Mouse (Mus musculus): ENCODE results near the gene Iqschfp. TPM values are rescaled to one million over a fixed set of nuclear protein-coding genes. Genes with fewer than 3 reads are reported as not detected.
A peak's percentile ranks its signal among the peaks of the same experiment; 100 is the strongest.

Gene Iqschfp
- total RNA-seq, 2 experiments from 2014 or later: 10.2 to 15.2 TPM

DNA sequence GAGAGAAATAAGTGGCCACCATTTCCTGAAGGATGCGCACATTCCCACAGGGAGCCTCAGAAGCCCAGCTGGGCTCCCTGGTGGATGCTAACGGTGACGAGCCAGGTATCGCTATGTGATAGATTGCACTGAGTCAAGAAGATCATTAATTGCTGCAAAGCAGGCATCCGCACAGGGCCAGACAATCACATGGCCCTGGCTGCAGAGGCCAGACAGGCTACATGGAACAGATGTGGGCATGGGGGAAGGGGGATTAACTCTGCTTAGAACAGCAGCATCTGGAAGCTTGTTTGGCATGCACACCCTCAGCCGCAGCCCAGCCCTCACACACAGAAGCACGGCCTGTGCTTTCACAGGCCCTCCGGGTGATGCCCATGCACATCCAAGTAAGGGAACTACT is 698.4 kb downstream of the Iqschfp start:
- no peak for DNase-seq (ENCODE audit: low spot score in 2 of 2)

DNA sequence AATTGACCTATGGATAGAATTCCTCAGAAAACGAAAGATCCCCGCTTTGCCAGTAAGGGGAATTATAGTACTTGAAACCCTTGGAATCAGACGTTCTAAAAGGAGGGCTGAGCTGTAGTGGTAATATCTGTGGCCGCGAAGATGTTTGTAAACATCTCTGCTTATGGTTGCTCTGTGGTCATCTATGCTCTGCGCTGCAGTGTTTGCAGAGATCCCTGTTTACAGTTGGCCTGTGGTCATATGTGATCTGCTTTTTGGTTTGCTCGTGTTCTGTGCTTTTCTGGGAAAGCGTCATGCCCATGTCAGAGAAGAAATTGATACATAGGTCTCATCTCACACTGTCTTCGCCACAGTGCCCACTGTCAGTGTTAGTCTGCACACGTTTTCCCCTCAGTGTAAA is 700.5 kb downstream of the Iqschfp start:
- DNase-seq (ENCODE audit: low spot score in 2 of 2): no peak

DNA sequence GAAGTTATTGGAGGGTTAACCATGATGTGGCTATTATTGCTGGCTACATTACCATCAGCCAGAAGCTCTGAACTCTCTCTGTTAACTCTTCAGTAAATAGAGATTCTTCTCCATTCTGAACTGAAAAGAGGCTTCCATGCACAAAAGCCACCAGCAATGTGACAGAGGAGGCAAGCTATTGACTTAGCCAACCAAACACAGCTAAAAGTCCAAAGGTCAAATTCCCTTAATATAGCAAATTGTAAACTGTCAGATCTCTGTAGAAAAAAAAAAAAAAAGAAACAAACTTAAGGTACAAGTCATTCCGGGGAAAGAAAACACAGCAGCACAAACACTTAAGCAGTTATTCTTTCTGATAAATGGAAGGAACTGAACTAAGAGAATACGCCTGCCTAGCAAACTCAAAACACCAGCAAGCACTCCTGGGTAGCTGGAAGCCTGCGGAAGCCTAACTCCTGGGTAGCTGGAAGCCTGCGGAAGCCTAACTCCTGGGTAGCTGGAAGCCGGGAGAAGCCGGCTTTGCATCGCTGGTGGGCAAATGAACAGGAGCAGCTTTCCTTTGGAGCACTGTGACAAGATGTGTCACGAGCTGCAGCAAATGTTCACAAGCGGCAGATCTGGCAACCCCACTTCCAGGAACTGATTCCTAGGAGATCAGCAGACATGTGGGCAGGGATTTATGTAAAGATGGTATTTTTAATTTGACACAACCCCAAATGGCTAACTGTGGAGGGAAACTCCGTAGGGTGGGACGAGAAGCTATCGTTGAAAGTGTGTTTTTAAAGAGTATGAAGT is 701.2 kb downstream of the Iqschfp start:
- peak; percentile 61 to 72 for DNase-seq (ENCODE audit: low spot score in 2 of 2)

DNA sequence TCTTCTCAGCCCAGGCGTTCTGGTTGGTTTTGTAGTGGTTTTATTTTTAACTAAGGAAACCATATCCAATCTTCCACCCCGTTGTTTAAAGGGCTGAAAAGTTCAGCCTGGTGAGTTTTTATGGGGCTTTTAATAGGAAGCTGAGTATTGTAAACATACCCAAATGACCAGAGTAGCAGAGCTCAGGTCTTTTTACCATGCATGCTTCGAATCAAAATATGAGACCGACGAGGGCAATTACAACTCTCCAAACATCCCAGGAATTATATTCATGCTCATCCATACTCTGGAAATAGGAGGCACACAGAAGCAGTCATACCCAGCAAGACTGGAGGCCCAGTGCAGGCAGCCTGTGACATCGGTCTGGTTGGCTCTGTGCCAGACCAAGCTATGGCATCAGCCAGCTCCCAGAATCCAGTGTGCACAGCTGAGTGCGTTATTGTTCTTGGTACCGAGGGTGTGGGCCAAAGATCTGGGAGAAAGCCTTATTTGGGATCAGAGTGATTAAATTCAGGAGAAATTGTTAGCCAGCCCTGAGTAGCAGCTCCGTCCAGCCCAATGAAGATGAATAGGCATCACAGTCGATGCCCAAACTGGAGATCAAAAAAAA is 703.4 kb downstream of the Iqschfp start:
- DNase-seq (ENCODE audit: low spot score in 2 of 2): no peak

DNA sequence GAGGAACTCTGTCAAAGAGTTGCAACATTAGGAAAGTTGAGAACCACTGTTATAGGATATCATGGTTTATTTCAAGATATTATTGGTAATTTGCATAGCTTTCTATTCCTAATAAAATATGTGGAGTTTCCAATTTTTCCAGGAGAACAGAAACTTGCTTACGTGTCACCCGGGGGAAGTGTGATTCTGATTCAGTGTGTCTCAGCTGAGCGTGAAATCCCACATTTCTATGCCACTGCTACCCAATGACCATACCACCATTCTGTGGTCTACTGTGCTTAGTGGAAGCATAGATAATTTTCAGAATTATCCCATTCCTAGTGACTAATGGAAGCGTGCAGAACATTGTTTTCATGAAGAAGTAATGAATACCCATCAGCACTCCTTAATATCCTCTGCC is 704.9 kb downstream of the Iqschfp start:
- no peak for DNase-seq (ENCODE audit: low spot score in 2 of 2)

DNA sequence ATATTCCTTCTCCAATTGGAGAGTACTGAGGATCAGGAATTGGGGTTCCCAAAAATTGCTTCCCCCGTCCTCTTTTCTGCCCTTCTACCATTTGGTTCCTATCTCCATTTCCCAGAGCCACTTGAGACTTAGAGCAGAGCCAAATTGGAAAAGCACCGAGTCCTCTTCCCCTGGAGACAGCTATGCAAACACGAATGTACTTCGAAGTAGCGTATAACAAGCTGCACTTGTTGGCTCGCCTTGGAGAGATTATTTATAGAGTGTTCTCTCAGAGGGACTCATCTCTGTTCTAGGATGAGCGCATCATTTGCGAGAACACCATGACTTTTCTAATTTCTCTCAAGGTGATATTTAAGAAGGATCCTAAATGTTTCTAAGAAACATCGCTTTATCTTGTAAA is 710.9 kb downstream of the Iqschfp start:
- DNase-seq (ENCODE audit: low spot score in 2 of 2): no peak

DNA sequence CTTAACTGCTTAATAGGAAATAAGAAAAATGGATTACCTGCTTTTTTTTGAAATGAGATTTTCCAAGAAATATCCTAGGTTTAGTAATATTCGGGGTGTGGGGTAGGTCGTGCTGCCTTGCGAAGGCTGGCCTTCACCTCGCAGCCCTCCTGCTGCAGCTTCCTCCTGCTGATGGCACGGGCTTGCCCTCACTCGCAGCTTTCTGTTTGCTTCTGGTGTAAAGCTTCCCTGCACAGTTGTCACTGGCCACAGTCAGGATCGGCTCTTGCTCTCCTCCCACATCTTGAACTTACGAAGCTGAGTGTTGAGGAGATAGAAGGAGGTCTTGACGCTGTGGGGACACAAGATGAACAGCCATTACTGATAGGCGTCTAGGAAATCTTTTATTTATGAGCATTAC is 712.4 kb downstream of the Iqschfp start:
- no peak for DNase-seq (ENCODE audit: low spot score in 2 of 2)

DNA sequence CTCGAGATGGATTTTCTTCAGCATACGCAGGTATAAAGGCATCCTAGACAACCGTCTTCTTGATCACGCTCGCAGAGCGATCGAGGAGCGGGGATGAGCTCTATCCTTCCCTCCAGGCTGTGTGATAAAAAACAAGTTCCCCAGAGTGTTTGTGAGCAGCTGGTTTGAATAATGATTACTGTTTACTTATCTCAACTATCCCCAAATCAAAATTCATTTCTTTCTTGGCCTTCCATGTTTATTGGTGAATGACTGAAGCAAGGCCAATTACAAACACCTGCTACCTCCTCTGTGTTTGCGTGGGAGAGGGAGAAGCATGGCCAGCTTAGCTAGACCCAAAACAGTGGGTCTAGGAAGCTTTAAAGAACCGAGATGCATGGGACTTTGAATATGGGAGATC is 712.9 kb downstream of the Iqschfp start:
- no peak for DNase-seq (ENCODE audit: low spot score in 2 of 2)

DNA sequence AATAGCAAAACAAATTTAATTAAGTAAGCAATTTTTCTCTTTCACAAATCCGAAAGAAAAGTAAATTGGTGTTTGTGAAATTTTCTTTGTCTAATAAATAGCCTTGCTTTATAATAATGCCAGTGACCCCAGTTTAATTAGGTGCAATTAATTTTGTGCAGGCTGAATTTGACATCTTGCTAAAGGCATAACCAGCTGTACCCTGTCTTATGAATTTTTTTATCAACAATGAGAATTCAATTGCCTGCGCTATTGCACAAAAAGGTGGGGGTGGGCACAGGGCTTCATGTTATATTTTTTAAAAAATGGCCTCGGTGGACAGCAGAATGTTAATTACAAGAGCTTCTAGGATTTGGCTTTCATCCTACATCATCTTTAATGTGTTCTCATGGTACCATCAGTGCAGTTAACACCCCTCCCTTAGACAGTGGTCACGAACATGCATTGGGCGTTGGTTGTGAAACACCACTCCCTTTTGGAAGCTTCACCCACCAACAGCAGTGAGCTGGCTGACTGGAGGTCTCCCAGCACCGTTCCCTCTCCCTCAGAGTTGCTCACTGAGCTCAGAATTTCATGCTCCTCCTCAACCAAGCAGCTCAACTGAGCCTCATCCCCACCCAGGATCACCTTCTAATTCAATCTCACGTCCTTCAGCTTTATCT is 714.0 kb downstream of the Iqschfp start:
- no peak for DNase-seq (ENCODE audit: low spot score in 2 of 2)

DNA sequence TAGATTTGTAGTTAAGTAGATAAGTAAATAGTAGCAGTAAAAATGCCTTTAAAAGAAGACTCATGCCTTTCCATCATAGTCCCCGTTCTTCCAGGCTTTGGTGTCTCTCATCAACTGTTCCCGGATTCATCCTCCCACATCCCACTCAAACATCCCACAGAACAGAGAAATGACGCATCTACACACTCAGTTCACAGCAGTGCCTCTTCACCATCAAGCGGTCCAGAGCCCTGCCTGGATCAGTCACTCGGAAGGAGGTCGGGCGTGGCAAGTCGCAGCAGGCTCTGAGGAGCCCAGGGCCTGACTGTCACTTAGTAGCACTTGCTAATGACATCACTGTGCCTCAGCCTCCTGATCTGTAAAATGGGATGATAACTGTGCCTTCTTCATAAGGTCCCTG is 714.7 kb downstream of the Iqschfp start:
- peak; percentile 65 to 78 for DNase-seq (ENCODE audit: low spot score in 2 of 2)

DNA sequence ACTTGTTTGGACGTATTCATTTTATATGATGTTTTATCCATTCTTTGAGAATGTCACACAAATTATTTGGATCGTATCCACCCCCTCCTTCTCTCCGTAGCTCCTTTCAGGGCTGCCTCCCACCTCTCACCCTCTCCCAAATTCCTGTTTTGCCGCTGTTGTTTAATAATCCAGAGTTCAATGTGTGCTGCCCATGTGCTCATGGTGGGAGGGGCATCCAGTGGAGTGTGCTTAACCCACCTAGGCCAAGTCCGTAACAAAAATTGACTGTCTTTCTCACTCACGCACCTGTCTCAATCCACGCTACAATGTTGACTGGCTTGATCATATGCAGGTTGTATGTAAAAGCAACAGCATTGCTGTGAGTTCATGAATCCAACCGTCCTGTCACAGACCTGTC is 715.3 kb downstream of the Iqschfp start:
- no peak for DNase-seq (ENCODE audit: low spot score in 2 of 2)

DNA sequence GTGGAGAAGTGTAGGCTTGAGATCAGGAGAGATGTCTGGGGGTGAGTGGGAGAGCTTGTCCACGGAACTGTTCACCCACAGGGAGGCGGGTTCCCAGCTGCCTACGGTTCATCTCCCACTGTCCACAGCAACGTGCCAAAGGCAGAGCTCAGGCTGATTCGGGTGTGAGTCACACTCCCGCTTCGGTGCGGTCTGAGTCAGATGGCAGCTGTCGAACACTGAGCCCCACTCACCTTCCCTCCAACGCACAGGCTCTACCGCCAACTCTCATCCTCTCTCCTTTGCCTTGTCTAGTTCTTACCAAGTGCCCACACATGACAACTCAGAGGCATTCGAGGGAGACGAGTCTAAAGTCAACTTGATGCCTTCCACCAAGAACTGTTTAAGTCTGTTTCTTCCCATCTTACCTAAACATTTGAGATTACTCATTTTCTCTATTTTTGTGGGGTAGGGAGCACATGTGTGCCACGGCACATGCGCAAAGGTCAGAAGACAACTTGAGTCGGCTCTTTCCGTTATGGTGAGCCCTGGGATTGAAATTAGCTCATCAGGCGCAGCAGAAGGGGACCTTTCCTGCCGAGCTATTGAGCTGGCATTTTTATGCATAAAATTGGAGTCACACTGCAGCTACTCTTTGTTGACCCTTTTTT is 716.9 kb downstream of the Iqschfp start:
- DNase-seq (ENCODE audit: low spot score in 2 of 2): peak; percentile 87 to 92

DNA sequence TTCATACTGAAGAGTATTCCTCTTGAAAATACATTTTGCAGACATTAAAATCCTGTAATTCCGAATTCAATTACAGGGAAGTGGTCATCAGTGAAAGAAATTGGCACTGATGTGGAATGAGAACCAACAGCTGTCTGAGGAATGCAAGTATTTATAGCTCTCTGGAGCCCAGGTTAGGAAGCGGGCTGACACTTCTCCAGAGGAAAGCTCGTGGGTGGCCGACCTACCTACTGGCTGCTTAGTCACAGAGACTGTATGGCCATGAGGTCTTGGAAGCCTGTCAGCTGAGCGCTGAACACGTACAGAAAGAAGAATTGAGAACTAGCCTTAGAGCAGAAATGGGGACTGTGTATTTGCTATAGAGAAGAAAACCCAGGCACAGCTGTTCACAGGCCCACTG is 718.0 kb downstream of the Iqschfp start:
- no peak for DNase-seq (ENCODE audit: low spot score in 2 of 2)

DNA sequence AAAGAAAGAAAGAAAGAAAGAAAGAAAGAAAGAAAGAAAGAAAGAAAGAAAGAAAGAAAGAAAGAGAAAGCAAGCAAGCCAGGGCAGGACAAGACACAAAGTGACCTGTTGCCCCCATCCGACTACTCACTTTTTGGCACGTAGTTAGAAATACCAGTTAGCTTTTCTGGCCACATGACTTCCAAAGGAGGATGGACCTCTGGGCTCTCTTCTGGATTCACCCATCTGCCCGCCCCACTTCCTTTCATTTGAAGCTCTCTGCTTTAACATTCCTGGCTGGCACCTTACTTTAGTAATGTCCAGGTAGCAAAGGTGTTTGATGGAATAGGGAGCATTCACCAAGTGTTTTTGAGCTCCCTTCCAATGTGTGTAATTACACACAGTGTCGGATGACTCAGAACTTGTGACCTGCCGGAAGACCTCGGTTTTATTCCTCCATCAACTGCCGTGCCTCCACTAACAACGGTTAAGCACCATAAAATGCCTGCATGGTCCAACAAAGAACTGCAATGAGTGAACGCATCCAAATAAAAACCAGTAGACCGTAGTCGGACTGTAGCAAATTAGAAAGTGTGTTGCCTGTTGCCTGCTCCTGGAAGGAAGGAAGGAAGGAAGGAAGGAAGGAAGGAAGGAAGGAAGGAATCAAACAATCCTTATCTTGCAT is 718.7 kb downstream of the Iqschfp start:
- no peak for DNase-seq (ENCODE audit: low spot score in 2 of 2)

DNA sequence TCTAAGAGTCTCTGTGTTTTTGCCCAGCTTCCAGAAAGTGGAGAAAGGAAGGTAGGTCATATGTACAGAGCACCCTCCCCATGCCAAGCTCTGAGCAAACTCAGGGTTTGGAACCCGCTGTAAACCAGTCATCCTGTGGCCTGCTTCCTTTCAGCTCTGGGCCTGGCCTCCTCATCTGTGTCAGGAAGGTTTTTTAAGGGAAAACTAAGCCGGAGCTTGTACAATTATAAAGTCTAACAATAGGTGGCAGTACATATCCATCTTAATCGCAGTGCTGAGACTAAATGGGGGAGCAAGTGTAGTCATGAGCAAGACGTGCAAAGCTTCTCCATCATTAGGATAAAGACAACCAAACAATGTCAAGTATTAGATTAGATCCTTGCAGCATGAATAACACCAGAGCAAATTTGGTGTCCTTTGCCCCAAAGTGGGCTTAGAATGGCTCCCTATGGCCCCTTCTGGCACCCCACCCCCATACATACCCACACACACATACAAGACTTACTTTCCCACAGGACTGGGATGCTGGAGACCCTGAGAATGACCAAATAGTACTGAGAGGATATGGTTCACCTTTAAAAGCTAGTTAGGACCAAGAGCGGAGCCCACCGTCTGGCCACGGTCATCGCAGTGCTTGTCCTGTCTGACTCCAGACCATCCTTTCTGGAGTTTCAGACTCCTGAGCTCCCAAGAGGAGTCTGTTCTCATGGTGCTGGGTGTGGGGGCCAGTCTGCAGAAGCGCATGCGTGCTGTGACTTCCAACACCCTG is 723.2 kb downstream of the Iqschfp start:
- DNase-seq (ENCODE audit: low spot score in 2 of 2): peak in 1 of 2 experiments; percentile 18

DNA sequence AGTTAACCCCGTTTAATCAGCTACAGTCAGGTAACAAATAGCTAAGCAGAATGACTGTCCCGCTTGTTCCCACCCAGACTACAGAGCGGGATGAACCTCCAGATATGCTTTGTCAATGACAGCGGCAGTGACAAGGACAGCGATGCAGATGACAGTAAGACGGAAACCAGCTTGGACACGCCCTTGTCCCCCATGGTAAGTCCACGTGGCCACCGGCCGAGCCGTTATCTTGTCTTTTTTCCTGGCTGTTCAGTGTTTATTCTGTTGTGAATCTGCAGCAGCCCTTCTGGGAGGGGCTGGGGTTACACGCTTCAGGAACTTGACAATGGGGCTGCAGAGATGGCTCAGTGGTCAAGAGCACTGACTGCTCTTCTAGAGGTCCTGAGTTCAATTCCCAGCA is 724.3 kb downstream of the Iqschfp start:
- DNase-seq (ENCODE audit: low spot score in 2 of 2): peak in 1 of 2 experiments; percentile 2

DNA sequence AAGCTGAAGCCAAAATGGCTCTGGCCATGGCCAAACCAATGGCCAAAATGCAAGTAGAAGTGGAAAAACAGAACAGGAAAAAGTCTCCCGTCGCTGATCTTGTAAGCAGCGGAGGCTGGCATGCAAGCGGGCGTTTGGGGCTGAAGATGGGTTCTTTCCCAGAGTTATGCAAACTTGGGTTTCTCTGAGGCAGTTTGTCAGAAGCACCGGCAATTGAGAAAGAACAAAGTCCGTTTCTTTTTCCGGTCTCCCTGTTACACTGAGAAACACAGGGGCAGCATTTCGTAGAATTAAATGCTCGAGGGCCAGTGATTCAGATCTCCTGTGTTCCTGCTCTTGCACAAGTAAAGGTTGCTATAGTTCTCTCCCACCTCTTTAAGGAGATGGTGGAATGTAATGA is 725.7 kb downstream of the Iqschfp start:
- DNase-seq (ENCODE audit: low spot score in 2 of 2): peak in 1 of 2 experiments; percentile 26

DNA sequence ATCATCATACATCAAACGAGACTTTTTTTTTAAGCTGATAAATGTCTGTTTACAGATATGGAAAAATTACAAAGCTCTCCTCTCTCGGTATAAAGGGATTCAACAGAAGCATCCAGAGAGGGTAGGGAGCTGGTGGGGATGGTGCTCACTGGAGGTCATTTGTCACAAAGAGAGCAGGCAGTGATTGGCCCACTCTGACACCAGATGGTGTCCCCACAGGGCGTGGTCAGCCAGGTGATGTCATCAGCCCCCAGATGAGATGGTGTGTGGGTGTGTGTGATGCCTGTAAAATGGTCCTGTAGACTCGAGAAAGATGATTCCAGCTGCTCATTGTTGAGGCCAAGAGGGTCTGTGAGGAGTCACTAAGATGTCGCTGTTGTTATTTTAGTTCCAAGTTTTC is 727.1 kb downstream of the Iqschfp start:
- no peak for DNase-seq (ENCODE audit: low spot score in 2 of 2)

DNA sequence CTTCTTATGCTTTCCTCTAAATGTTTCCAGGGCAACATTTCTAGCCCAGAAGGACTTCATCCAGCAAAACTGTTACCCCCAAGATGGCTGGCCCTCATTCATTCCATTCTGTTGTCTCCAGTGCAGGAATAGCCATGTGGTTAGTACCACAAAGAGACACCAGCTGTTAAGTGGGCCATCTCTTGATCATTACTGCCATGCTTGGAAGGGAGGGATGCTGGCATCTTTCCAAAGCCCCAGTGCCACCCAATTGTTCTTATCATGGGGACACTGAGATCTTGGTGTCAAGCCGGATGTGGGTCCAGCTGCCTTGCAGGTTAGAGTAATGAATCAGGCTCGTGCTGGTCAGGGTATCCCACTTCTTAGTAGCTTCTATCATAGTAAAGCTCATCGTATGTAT is 729.9 kb downstream of the Iqschfp start:
- DNase-seq (ENCODE audit: low spot score in 2 of 2): no peak

DNA sequence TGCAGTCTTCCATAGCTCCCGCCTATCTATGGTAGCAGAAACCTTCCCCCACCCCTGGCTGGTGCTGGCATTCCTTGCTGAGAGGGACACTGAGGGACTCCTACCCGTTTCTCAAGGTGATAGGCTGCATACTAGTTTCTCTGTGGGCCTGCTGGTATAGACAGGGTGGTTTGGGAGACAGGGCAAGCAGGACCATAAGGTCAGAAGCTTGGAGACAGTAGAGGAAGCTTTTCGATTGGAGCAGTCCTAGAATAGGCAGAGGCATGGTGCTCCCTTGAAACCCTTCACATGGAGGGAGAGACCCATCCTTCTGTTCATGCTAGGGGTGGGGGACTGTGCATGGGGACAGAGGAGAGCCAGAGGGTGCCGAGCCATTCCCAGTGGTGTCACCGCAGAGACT is 731.0 kb downstream of the Iqschfp start:
- no peak for DNase-seq (ENCODE audit: low spot score in 2 of 2)

DNA sequence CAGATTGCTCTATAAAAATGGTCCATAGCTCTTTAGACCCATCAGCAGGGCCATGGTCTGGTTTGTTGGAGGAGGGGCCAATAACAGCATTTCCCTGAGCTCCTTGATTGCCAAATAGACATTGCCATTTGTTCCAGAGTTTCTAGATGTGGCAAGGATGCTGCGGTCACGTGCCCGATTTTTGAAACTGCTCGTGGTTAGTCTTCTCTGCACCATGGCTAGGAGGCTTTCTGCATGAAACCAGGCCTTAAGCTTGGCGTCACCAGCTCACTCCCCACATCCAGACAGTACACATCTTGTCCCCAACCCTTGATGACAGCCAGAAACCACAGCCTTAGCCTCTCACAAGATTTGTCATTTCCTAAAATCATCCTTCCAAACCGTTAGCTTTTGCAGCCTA is 732.4 kb downstream of the Iqschfp start:
- no peak for DNase-seq (ENCODE audit: low spot score in 2 of 2)

Measured in left cerebral cortex, adult 18-20 months (tissue).